Mouse (Mus musculus) ovary, postnatal 14 days (tissue): ENCODE results near the gene Prmt7.
"Not testable (repeated sequence)": the region's sequence is repeated elsewhere in the genome, so short reads cannot be mapped to it uniquely, and the experiment has no call there.

Source experiments
- DNase-seq: peaks from one replicate; pipeline ENCODE4 v3.0.0; 2022; ENCODE audit warnings: low spot score

Prmt7 gene

DNA sequence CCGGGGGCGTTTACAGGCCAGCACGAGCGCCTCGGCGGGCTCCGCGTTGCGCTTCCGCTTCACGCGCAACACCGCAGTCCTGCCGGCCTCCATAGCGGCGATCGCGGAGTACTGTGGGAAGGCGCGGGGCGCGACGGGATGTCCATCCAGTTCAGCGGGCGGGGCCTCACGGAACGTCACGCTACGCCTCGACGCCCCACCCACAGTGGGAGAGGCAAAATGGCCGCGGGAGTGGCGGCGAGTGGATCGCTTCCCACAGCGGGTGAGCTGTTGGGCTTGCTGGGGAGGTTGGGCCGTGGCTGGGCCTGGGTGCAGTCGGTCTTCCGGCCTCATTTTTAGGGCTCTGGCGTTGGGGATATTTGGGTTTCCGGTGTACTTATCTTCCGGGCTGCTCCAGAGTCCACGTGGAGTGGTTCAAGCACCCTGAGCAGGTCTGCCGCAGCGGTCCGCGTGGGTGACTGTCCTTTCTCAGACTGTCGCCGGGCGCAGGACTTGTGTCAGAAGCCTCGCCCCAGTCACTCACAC lies at the start of gene Prmt7, which contains the start of gene Slc7a6os:
Gene Prmt7, plus strand, starts transcription at position 116 of the 525 bp plus-strand sequence.
Gene Slc7a6os, minus strand, starts transcription at position 115 of the 525 bp plus-strand sequence.
- peak; percentile 93 for DNase-seq

DNA sequence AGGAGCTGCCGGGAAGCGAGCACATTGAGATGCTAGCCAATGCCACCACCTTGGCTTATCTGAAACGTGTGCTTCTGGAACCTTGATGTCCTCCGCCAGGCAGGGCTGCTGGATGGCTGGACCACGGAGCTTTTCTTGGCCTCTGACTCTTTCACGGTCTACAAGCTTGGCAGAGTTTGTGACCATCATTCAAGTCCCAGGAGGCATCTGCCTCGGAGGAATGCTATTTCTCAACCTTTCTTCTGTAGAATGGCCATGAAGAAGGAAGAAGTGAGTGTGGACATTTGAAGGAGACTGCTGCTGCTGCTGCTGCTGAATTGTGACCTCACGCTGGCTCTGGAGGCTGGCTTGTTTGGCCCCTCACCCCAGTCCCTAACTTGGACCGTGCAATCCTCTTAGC lies 47.5 kb upstream of the Prmt7 start:
- no peak for DNase-seq

DNA sequence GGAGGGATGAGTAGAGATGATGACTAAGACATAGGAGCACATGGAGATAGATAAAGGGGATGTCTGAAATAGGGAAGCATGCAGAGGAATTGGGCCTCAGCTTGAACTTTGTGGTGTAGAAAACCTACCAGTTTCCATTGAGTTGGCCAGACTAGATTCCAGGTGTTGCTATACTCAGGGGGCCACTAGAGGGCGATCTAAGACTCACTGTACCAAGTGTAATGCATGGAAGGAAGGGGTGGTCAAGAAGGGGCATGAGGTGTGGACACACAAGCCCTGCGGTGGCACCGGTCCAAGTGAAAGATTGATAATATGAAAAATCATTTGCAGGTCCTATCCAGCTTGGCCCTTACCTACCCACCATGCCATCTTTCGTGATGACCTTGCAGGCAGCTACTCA lies 45.3 kb upstream of the Prmt7 start:
- DNase-seq = peak; percentile 69

DNA sequence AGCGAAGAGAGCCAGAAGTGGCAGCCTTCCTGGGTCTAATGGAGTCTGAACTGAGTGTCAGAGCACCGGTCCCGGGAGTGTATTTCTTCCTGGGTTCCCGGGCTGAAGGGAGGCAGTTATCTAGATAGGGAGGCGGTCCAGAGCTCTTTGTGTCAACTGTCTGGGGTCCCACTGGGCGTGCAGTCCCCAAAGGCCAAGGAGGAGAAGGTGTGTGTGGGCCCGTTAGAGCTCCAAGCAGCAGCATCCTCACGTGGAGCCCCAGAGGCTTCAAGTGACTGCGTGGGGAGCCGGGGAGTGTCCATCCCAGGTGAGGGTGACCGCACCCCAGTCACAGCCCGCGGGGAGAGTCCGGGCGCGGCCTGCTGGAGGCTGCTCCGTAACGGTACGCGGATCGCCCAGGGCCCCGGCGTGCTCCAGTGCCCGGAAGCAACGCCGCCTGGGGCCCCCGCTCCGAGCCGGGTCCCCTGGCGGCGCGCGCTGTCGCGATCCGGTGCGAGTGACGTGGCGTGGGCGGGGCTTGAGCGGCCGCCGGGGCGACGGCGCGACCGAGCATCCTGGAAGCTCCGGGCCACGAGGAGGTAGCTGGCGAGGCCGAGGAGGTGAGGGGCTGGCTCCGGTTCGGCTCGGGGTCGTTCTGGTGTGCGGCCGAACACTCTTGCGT lies 42.2 kb upstream of the Prmt7 start, which contains the start of gene Slc7a6:
Gene Slc7a6, plus strand, starts transcription at position 502 of the 661 bp plus-strand sequence.
- peak; percentile 68 for DNase-seq

DNA sequence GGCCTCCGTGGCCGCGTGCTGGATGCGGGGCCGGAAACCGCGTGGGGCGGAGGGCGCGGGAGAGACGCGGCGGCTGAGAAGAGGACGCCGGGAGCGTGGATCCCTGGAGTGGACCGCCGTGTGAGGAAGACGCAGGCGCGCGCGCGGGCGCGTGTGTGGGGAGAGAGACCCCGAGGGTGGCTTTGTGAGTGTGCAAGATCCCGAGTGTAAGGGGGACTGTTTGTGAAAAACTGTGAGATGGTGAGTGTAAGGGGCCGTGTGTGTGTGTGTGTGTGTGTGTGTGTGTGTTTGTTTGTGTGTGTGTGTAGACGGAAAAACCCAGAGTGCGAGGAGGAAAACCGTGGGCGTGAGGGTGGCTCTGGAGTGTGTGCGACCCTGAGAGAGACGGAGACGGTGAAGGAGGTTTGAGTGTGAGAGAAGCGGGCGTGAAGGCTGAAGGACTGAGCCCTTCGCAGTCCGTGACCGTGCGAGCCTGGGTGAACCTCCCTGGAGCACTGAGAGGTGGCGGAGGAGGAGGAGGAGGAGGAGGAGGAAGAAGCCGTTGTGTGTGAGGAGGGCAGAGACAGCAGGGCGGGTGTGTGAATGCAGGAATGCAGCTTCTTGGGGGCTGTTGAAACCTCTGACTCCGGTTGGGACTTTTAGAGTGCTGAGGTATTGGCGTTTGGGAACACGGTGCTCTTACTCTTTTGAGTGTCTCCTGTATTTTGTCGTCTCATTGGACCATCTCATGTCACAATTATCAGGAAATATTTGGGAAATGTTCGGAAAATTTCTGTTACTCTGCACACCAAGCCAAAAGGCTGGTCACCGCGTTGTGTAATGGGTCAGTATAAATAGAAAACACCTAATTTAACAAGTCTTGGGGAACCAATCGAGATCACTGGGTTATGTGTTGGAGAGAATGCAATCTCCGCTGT lies 41.5 kb upstream of the Prmt7 start:
- peak; percentile 29 for DNase-seq

DNA sequence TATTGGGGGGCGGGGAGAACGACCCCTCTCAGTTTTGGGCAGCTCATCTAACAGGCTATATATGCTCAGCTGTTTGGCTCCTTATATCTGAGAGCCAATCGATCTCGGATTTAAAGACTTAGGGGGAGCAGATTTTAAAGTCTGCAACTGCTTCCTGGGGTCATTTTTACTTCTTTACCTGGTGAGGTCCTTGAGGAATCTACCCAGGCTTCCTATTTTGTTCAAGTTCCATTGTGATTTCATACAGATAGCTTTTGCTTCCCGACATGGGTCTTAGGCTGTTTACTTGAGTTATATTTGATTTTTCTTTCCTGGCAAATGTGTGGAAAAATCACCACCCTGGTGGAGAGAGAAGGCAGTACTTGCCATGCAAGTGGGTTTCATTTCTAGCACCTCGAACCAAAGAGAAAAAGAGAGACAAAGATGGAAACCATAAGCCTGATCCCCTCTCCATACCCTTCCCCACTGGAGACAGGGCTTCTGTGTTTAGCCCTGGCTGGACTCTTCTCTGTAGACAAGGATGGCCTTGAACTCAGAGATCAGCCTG lies 40.7 kb upstream of the Prmt7 start:
- no peak for DNase-seq

DNA sequence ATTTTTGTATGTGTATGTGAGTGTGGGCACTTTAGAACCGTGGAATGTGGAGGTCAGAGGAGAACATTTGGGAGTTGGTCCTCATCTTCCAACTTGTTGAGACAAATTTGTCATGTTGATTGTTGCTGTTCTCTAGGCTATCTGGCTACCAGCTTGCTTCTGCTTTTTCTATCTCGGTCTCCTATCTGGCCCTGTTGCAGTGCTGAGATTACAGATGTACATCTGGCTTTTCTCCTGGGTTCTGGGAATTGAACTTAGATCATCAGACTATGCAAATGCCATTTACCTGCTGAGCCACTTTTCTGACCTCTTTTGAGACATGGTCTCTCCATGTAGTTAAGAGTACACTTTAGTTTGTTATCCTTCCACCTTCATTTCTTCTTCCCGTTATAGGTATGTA lies 37.2 kb upstream of the Prmt7 start:
- DNase-seq = no peak

DNA sequence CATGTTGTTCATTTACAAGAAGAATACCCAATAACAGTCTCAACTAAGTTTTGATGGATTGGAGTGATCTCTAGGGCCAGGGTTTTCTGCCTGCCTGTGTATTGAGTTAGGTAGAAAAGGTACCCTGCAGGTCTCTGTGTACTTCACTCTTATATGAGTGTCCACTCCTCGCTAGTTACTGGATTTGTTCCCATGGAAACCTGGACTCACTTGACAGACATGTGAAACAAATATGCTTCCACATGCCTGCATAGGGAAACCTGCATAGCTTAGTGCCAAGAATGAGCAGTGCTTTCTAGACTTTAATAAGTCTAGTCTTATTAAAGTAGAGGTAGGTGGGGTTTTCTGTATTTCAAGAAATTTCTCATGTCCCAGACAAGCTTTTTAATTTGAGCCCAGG lies 33.8 kb upstream of the Prmt7 start:
- DNase-seq = no peak

DNA sequence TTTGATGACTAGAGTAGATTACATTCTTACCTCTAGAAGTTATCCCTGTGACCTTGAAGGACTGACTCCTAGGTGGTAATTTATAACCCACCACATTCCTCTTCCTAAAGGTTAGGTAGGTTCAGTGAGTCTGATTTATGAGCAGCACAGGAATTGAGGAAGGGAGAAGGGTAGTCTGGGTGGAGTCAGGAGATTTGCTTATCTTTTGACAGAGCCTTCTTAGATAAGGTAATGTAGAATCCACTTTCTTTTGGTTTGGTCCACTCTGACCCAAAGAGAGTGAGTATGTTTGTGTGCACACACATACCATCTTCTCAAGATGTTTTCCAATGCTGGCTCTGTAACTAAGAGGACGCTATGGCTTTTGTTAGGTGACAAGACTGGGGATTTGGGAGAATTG lies 33.1 kb upstream of the Prmt7 start:
- no peak for DNase-seq

DNA sequence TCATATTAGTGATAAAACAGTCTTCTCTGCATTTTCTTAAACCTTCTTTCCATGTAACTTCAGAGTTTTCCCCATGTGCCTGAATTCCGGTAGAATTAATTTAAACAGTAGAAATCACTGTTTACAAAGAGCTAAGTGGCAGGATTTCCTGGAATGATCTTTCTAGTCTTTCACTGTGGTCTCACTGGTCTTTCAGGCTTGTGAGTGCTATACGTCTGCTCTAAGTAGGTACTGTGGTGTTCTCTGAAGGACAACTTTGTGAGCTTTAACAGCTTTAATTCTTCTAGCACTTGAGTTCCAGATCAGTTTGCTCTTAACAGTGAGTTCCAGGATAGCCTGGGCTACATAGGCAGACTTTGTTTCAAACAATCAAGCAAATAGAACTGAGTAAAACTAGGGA lies 32.3 kb upstream of the Prmt7 start:
- DNase-seq = no peak

DNA sequence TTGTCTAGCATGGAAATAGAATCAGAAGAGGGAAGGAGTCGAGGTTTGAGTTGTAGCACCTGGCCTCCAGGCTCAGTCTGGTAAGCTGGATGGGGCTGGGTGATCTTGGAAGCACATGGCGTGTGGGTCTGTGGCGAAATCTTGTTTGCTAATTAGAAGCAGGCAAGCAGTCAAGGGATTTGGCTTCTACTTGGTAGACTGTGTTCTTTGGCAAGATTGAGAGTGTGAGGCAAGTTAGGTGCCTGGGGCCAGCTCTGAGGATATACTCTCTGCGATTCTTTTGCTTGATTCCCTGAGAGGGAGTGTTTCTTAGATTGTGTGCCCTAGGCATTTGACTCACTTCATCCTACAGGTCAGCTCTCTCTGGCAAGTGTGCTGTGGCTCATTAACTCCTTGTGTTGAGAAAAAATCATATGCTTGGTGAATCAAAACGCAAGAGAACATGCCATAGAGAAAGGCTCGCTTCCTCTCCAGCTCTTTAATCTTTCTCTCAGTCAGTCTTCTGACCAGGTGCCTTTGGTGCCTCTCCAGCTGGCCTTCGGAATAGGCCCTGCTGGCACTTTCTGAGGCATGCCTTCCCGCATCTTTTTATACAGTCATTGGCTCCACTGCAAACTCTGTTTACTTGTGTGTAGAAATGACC lies 25.0 kb upstream of the Prmt7 start:
- DNase-seq = no peak

DNA sequence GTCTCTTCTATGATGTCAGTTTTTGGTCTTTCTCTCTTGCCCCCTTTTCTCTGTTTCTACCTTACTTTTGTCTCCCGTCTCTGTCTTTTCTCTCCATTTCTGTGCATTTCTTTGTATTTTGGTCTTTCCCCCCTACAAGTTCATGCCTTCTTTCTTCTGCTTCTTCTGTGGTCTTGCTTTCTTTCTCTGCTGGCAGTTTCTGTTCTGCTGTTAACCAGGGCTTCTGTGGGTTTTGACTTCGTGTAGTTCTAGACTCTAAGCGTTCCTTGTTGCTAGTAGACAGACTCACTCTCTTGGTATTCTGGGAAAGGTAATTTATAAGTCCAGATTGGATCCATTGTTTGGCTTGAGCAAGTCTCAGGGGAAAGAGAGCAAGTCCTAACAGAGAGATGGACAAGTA lies 24.3 kb upstream of the Prmt7 start:
- no peak for DNase-seq

DNA sequence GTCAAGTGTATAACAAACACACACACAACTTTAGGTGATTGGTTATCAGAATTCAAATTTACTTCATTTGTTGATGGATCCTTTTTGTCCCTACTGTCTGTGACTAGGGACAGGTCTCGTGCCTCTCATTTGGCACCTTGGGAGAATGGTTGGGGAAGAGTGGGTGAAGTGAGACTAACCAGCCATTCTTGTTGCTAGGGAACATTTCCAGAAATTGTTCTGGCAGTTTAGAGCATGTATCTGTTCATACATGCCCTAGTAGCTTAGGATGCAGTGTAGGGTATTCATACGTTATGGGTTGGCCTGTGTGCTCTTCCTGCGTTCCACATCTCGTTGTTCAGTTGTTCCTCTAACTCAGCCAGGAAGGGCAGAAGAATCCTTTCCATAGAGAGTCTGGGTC lies 21.6 kb upstream of the Prmt7 start:
- DNase-seq = no peak

DNA sequence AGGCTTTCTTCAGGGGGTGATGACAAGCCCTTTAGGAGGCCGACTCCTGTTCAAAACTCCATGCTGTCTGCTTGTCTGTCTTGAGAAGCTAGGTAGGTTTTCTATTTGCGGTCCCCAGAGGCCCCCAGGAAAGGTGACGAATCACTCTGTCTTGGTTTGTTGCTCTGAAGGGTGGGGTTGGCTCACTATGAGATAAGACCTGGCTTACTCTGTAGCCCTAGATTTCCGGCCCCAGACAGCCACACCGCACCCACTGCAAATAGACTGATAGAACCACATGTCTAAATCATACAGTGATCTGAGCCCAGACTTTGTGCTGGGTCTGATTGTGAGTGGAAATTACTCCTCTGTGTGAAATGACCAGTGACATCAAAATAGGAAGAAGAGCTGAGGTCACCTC lies 19.1 kb upstream of the Prmt7 start:
- DNase-seq = no peak

DNA sequence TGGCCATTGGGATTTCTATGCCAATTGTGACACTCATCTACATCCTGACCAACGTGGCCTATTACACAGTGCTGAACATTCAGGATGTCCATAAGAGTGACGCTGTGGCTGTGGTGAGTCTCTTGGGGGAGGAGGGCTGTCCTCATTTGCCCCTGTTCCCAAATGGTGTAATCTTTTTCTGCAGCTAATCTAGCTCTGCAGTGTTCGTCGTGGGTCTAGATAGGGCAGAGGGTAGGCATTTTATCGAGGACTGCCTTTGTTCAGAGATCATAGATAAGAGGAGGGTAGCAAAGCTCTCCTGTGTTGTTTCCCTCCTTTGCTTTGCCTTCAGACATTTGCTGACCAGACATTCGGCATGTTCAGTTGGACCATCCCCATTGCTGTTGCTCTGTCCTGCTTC lies 17.6 kb upstream of the Prmt7 start:
- DNase-seq = no peak

DNA sequence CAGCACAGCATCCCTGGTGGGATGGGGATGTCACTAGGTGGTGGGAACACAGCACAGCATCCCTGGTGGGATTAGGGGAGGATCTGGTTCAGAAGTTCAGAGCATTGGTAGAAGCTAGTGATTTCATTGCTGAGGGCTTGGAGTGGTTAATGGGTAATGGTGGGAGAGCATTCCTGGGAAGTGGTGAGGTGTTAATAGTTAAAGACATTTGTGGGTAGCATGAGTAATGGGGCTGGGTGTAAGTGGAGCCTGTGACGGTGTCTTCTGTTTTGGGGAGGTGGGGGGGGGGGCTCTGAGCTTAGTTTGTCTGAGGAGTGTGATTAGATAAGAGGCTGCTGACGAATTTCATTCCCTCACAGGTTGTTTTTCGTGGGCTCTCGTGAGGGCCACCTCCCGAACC lies 16.7 kb upstream of the Prmt7 start:
- no peak for DNase-seq

DNA sequence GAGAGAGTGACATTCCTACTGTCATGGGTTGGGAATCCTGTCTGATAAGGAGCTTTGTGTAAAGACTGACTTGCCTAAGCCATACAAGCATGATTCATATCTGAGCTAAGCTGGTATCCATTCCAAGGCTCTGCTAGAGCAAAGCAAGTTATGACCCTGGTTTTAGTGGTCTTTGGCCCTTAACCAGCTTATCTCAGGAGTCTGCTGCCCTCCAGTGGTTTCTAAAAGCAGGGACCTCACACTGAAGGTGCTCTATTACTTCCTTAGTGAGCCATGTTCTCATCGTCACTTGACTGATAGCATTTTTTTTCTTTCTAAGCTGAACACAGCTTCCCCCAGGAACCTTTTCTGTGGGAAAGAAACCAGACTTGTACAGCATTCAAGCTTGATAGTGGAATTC lies 12.0 kb upstream of the Prmt7 start:
- DNase-seq = peak; percentile 36

DNA sequence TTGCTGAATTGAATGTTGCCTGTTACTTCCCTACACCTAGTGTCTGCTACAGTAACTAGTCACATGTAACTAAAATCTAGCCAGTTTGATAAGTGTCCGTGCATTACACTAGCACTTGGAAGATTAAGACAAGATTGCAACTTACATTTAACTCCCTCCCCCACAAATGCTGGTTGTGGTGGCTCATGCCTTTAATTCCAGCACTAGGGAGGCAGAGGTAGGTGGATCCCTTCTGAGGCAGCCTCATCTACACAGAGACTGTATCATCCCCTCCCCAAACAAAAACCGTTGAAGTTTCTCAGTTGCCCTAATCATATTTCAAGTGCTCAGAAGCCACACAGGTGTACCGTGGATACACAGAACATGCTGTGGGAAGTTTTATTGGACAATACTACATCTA lies 11.1 kb upstream of the Prmt7 start:
- not testable (repeated sequence) for DNase-seq

DNA sequence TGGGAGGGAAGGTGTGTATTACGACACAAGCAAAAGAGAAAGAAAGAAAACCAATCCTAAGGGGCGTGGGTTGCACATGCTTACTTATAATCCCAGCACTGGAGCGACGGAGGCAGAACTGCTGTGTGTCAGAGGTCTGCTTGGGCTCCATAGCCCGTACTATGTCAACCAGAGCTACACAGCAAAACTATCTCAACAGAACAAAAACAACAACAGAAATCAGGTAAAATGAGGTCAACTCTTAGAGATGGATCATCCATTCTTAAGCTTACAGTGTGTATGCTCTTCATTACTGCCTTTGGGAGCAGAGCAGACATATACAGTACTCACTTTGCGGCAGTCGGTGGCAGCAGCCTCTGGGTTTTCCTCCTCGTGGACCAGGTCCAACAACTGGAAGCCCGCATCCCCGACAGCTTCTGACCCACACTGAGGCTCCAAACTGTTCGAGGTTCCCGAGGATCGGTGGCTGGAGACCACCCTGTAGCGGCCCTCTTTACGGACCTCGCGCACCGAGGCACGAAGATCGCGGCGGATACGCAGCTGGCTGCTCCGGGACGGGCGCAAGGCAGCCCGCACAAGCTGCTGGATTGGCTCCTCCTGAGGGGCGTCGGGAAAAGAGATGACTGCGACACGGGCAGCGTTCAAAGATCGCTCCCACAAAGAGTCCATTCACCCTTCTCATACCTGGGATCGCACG lies 553 bp upstream of the Prmt7 start:
- no peak for DNase-seq

DNA sequence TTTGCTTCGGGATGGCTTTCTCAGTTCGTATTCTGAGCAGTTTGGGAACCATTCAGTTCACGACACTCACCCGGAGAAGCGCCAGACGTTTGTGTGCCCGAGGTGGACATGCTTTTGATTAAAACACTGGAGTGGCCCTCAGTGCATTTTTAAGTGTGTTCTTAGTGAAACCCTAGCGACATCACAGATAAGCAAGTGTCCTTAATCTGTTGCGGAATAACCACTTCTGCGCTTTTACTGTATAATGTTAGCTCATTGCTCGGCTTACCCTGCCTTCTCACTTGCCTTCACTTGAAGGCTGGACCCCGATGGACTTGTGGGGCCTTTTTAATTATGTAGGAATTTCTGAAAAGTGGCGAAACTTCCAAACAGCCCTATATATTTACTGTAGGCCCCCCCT lies 685 bp downstream of the Prmt7 start:
- no peak for DNase-seq

DNA sequence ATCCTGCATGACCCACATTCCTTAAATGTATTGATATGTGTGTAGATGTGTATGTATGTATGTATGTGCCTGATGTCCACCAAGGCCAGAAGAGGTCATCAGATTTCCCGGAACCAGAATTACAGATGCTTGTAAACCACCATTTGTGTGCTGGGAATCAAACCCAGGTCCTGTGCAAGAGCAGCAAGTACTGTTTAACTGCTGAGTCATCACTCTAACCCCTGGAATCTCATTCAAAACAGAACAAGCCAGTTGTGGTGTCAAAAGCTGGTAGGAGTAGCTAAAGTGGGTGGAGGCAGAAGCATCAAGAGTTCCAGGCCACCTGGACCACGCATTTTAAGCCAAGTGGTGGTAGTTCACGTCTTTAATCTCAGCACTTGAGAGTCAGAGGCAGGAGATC lies 3.2 kb downstream of the Prmt7 start:
- DNase-seq = no peak

DNA sequence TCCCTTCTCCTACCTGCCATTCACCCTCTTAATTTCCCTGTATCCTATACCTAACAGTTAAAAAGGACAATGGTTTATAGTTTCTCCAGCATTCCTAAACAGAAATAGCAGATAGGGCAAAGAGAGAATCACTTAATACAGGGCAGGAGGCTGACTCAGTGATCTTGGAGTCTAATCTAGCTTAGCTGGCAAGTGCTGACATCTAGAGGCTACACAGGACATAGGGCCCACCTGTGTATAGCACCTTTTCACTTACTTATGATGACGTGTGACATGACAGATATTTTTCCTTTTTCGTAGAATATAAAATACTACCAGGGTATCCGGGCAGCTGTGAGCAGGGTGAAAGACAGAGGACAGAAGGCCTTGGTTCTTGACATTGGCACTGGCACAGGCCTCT lies 8.9 kb downstream of the Prmt7 start:
- no peak for DNase-seq
